Mouse (Mus musculus): ENCODE results near the gene Atxn1.

The Atxn1 gene

GRCm38 (mm10) chr13:45829341-45829936 lies 135.4 kb downstream of the Atxn1 start:
- no peak for DNase-seq (ENCODE audit: low spot score in 2 of 2)

GRCm38 (mm10) chr13:45828035-45828434 lies 136.8 kb downstream of the Atxn1 start:
- no peak for DNase-seq (ENCODE audit: low spot score in 2 of 2)

- no peak for DNase-seq (ENCODE audit: low spot score in 2 of 2)
Measured at GRCm38 (mm10) chr13:45827619-45828018, 137.2 kb downstream of the Atxn1 start.

GRCm38 (mm10) chr13:45827046-45827596 lies 137.7 kb downstream of the Atxn1 start:
- DNase-seq (ENCODE audit: low spot score in 2 of 2), result no peak

GRCm38 (mm10) chr13:45822491-45822829 lies 142.3 kb downstream of the Atxn1 start:
- no peak for DNase-seq (ENCODE audit: low spot score in 2 of 2)

- DNase-seq (ENCODE audit: low spot score in 2 of 2), result no peak
Measured at GRCm38 (mm10) chr13:45821764-45822490, 142.9 kb downstream of the Atxn1 start.

- DNase-seq (ENCODE audit: low spot score in 2 of 2), result no peak
Measured at GRCm38 (mm10) chr13:45820473-45821230, 144.2 kb downstream of the Atxn1 start.

- DNase-seq (ENCODE audit: low spot score in 2 of 2), result no peak
Measured at GRCm38 (mm10) chr13:45816670-45817069, 148.1 kb downstream of the Atxn1 start.

- DNase-seq (ENCODE audit: low spot score in 2 of 2), result no peak
Measured at GRCm38 (mm10) chr13:45809777-45810410, 154.9 kb downstream of the Atxn1 start.

GRCm38 (mm10) chr13:45807593-45808043 lies 157.2 kb downstream of the Atxn1 start:
- peak in 1 of 2 experiments; percentile 9 for DNase-seq (ENCODE audit: low spot score in 2 of 2)

GRCm38 (mm10) chr13:45806600-45807525 lies 157.9 kb downstream of the Atxn1 start:
- no peak for DNase-seq (ENCODE audit: low spot score in 2 of 2)

- no peak for DNase-seq (ENCODE audit: low spot score in 2 of 2)
Measured at GRCm38 (mm10) chr13:45805915-45806599, 158.8 kb downstream of the Atxn1 start.

- no peak for DNase-seq (ENCODE audit: low spot score in 2 of 2)
Measured at GRCm38 (mm10) chr13:45802620-45803410, 162.0 kb downstream of the Atxn1 start.

GRCm38 (mm10) chr13:45798248-45798647 lies 166.6 kb downstream of the Atxn1 start:
- DNase-seq (ENCODE audit: low spot score in 2 of 2), result no peak

GRCm38 (mm10) chr13:45797696-45798095 lies 167.1 kb downstream of the Atxn1 start:
- no peak for DNase-seq (ENCODE audit: low spot score in 2 of 2)

GRCm38 (mm10) chr13:45796286-45796685 lies 168.5 kb downstream of the Atxn1 start:
- DNase-seq (ENCODE audit: low spot score in 2 of 2), result no peak

GRCm38 (mm10) chr13:45793796-45794195 lies 171.0 kb downstream of the Atxn1 start:
- no peak for DNase-seq (ENCODE audit: low spot score in 2 of 2)

GRCm38 (mm10) chr13:45786409-45786808 lies 178.4 kb downstream of the Atxn1 start:
- DNase-seq (ENCODE audit: low spot score in 2 of 2), result no peak

GRCm38 (mm10) chr13:45783681-45784080 lies 181.1 kb downstream of the Atxn1 start:
- no peak for DNase-seq (ENCODE audit: low spot score in 2 of 2)
